Mouse (Mus musculus): ENCODE data around the gene Cnst.

Gene Cnst

GRCm38 (mm10) chr1:179586430-179587095, 40.4 kb downstream of the Cnst start:
- in situ Hi-C loops (cut with MboI, MseI), result no loop called here

- in situ Hi-C loops (cut with MboI, MseI), result no loop called here
Observed at GRCm38 (mm10) chr1:179588230-179588629, 42.1 kb downstream of the Cnst start.

- in situ Hi-C loops (cut with MboI, MseI), result no loop called here
Observed at GRCm38 (mm10) chr1:179591639-179592038, 45.5 kb downstream of the Cnst start.

- in situ Hi-C loops (cut with MboI, MseI), result no loop called here
Observed at GRCm38 (mm10) chr1:179592143-179592542, 46.0 kb downstream of the Cnst start.

GRCm38 (mm10) chr1:179592972-179593371, 46.8 kb downstream of the Cnst start:
- in situ Hi-C loops (cut with MboI, MseI), result no loop called here

GRCm38 (mm10) chr1:179598386-179598785, 52.2 kb downstream of the Cnst start:
- in situ Hi-C loops (cut with MboI, MseI), result no loop called here

GRCm38 (mm10) chr1:179604526-179604925, 58.4 kb downstream of the Cnst start:
- in situ Hi-C loops (cut with MboI, MseI), result no loop called here

- in situ Hi-C loops (cut with MboI, MseI), result no loop called here
Observed at GRCm38 (mm10) chr1:179606004-179606723, 60.0 kb downstream of the Cnst start.

- in situ Hi-C loops (cut with MboI, MseI), result no loop called here
Observed at GRCm38 (mm10) chr1:179608521-179608920, 62.4 kb downstream of the Cnst start.

- in situ Hi-C loops (cut with MboI, MseI), result no loop called here
Observed at GRCm38 (mm10) chr1:179609724-179610505, 63.7 kb downstream of the Cnst start.

- in situ Hi-C loops (cut with MboI, MseI), result no loop called here
Observed at GRCm38 (mm10) chr1:179611182-179611581, 65.0 kb downstream of the Cnst start.

- in situ Hi-C loops (cut with MboI, MseI), result no loop called here
Observed at GRCm38 (mm10) chr1:179612418-179612817, 66.2 kb downstream of the Cnst start.

- in situ Hi-C loops (cut with MboI, MseI), result no loop called here
Observed at GRCm38 (mm10) chr1:179612986-179613505, 66.9 kb downstream of the Cnst start.

GRCm38 (mm10) chr1:179617426-179617825, 71.3 kb downstream of the Cnst start:
- in situ Hi-C loops (cut with MboI, MseI), result no loop called here

- in situ Hi-C loops (cut with MboI, MseI), result loop anchor here (5.0 kb wide), 1 partner anchor 120 kb away; no protein-coding TSS in a partner anchor
Observed at GRCm38 (mm10) chr1:179622665-179623064, 76.5 kb downstream of the Cnst start.

GRCm38 (mm10) chr1:179623657-179624056, 77.5 kb downstream of the Cnst start:
- in situ Hi-C loops (cut with MboI, MseI), result loop anchor here (5.0 kb wide), 1 partner anchor 121 kb away; no protein-coding TSS in a partner anchor

- in situ Hi-C loops (cut with MboI, MseI), result loop anchor here (5.0 kb wide), 1 partner anchor 122 kb away; no protein-coding TSS in a partner anchor
Observed at GRCm38 (mm10) chr1:179624354-179624753, 78.2 kb downstream of the Cnst start.

GRCm38 (mm10) chr1:179627855-179628254, 81.7 kb downstream of the Cnst start:
- in situ Hi-C loops (cut with MboI, MseI), result no loop called here

GRCm38 (mm10) chr1:179628438-179629106, 82.4 kb downstream of the Cnst start:
- in situ Hi-C loops (cut with MboI, MseI), result no loop called here

GRCm38 (mm10) chr1:179629276-179629675, 83.1 kb downstream of the Cnst start:
- in situ Hi-C loops (cut with MboI, MseI), result no loop called here

- in situ Hi-C loops (cut with MboI, MseI), result loop anchor here (10.0 kb wide), 1 partner anchor 398 kb away; no protein-coding TSS in a partner anchor
Observed at GRCm38 (mm10) chr1:179632746-179633413, 86.7 kb downstream of the Cnst start.
